Mouse (Mus musculus): Measurements from ENCODE around the gene Gm20509.
A peak's percentile ranks its signal among the peaks of the same experiment; 100 is the strongest.

- TF ChIP-seq CTCF (IDR thresholded peaks at IDR 0.05): peak; percentile 59
- TF ChIP-seq POLR2A (IDR thresholded peaks at IDR 0.05; ENCODE audit: insufficient read depth, low read depth, low read length): no peak
Observed at GRCm38 (mm10) chr9:73121735-73122134, 19.5 kb downstream of the Gm20509 start.
